Mouse (Mus musculus): ENCODE results near the gene Gm20388. TPM values are rescaled to one million over a fixed set of nuclear protein-coding genes. Genes with fewer than 3 reads are reported as not detected.

Gm20388 gene
- total and polyA plus RNA-seq, 2 experiments from 2014 or later = 17.3 TPM; not detected in 1

- Histone ChIP-seq H3K27ac (ENCODE audit: low read depth) (peak overlapping the region; percentile 63), H3K9me3 (replicated peaks; ENCODE audit: control insufficient read depth, low read length) (no peaks in the 10 kb centered on the region), H3K27me3 (ENCODE audit: control insufficient read depth, insufficient read depth, low read length) (no peaks in the 10 kb centered on the region), H3K4me1 (ENCODE audit: control insufficient read depth, insufficient read depth) (peaks cover 23% of the 10 kb centered on the region), H3K36me3 (replicated peaks; ENCODE audit: control insufficient read depth, insufficient read depth, low read length) (no peaks in the 10 kb centered on the region), H3K9ac (replicated peaks; ENCODE audit: low read depth, low read length) (peak overlapping the region; percentile 65; the same call in 1 of the 2 replicates), H3K4me3 (ENCODE audit: low read depth, low read length) (peak overlapping the region; percentile 64; the same call in 1 of the 2 replicates), H3K4me2 (ENCODE audit: low read depth, low read length) (peak overlapping the region; percentile 67)
- 58% methylated on average over 3 of the region's 3 CpGs for WGBS
- TF ChIP-seq CTCF (IDR thresholded peaks at IDR 0.05; ENCODE audit: low read depth) = no peak
- no peak for ATAC-seq (ENCODE audit: insufficient read depth, low read depth)
- DNase-seq (ENCODE audit: low spot score) = no peak
These were observed 2638.3 kb downstream of the Gm20388 start for GRCm38 (mm10) chr8:122548891-122549439.

GRCm38 (mm10) chr8:122550234-122550994 is 2639.8 kb downstream of the Gm20388 start:
- Histone ChIP-seq H3K4me2 (ENCODE audit: low read depth, low read length) (peak overlapping the region; percentile 67), H3K9ac (replicated peaks; ENCODE audit: low read depth, low read length) (peak overlapping the region; percentile 65), H3K4me3 (ENCODE audit: low read depth, low read length) (peak overlapping the region; percentile 64), H3K27ac (ENCODE audit: low read depth) (peak overlapping the region; percentile 71), H3K4me1 (ENCODE audit: control insufficient read depth, insufficient read depth) (peaks cover 23% of the 10 kb centered on the region), H3K36me3 (replicated peaks; ENCODE audit: control insufficient read depth, insufficient read depth, low read length) (no peaks in the 10 kb centered on the region), H3K9me3 (replicated peaks; ENCODE audit: control insufficient read depth, low read length) (no peaks in the 10 kb centered on the region), H3K27me3 (ENCODE audit: control insufficient read depth, insufficient read depth, low read length) (no peaks in the 10 kb centered on the region)
- no peak for TF ChIP-seq CTCF (IDR thresholded peaks at IDR 0.05; ENCODE audit: low read depth)
- TF ChIP-seq EP300 (IDR thresholded peaks at IDR 0.05; ENCODE audit: low read depth) = no peak
- WGBS = 5% methylated on average over 52 of the region's 52 CpGs
- DNase-seq (ENCODE audit: low spot score) = peak; percentile 39
- ATAC-seq (ENCODE audit: insufficient read depth, low read depth) = peak; percentile 61

GRCm38 (mm10) chr8:122550995-122551264 is 2640.3 kb downstream of the Gm20388 start:
- TF ChIP-seq EP300 (IDR thresholded peaks at IDR 0.05; ENCODE audit: low read depth) (no peak), CTCF (IDR thresholded peaks at IDR 0.05; ENCODE audit: low read depth) (no peak)
- no peaks in the 10 kb centered on the region for H3K9me3 ChIP-seq (replicated peaks; ENCODE audit: control insufficient read depth, low read length)
- peak overlapping the region; percentile 64 for H3K4me3 ChIP-seq (ENCODE audit: low read depth, low read length)
- ATAC-seq (ENCODE audit: insufficient read depth, low read depth) = peak; percentile 30
- H3K27ac ChIP-seq (ENCODE audit: low read depth) = peak overlapping the region; percentile 71
- no peak for DNase-seq (ENCODE audit: low spot score)
- H3K4me2 ChIP-seq (ENCODE audit: low read depth, low read length) = peak overlapping the region; percentile 67
- H3K27me3 ChIP-seq (ENCODE audit: control insufficient read depth, insufficient read depth, low read length) = no peaks in the 10 kb centered on the region
- WGBS = no CpG with 5 or more reads among the region's 43 CpGs
- peak overlapping the region; percentile 65 for H3K9ac ChIP-seq (replicated peaks; ENCODE audit: low read depth, low read length)
- H3K4me1 ChIP-seq (ENCODE audit: control insufficient read depth, insufficient read depth) = peaks cover 20% of the 10 kb centered on the region
- no peaks in the 10 kb centered on the region for H3K36me3 ChIP-seq (replicated peaks; ENCODE audit: control insufficient read depth, insufficient read depth, low read length)

- peak within 1 kb of the TSS; percentile 71 for H3K27ac ChIP-seq (ENCODE audit: low read depth)
- no peaks in the 10 kb centered on the region for H3K27me3 ChIP-seq (ENCODE audit: control insufficient read depth, insufficient read depth, low read length)
- no peaks in the 10 kb centered on the region for H3K9me3 ChIP-seq (replicated peaks; ENCODE audit: control insufficient read depth, low read length)
- TF ChIP-seq CTCF (IDR thresholded peaks at IDR 0.05; ENCODE audit: low read depth) (peak; percentile 100), EP300 (IDR thresholded peaks at IDR 0.05; ENCODE audit: low read depth) (0 out of 2 replicates have a peak, but pooled peaks have one; percentile 19)
- no peaks in the 10 kb centered on the region for H3K36me3 ChIP-seq (replicated peaks; ENCODE audit: control insufficient read depth, insufficient read depth, low read length)
- DNase-seq (ENCODE audit: low spot score) (peak; percentile 81), ATAC-seq (ENCODE audit: insufficient read depth, low read depth) (peak; percentile 78)
- H3K9ac ChIP-seq (replicated peaks; ENCODE audit: low read depth, low read length) = peak within 1 kb of the TSS; percentile 65
- peak within 1 kb of the TSS; percentile 64 for H3K4me3 ChIP-seq (ENCODE audit: low read depth, low read length)
- H3K4me1 ChIP-seq (ENCODE audit: control insufficient read depth, insufficient read depth) = peaks cover 15% of the 10 kb centered on the region
- 14% methylated on average over 36 of the region's 56 CpGs for WGBS
- peak within 1 kb of the TSS; percentile 67 for H3K4me2 ChIP-seq (ENCODE audit: low read depth, low read length)
These were observed 2640.8 kb downstream of the Gm20388 start, which contains the start of gene Piezo1 for GRCm38 (mm10) chr8:122551265-122552051. TSS of gene Piezo1 (minus strand) at chr8:122551329.

DNA sequence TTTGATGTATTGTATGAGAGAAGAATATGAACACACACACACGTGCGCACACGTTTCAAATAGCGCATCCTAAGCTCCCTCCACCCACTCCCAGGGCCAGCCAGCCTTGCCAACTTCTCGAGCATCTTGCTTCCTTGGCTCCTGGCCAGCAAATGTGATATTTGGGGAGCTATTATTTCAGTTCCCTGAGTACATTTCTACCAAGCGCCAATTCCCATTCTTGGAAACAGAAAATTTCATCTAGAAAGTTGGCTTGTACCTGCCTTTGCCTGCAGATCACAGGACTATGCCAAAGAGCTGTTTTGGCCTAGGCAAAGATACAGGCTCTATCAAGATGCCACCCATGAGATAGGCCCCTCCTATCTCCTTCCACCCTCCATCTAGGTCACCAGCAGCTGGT is 2644.1 kb downstream of the Gm20388 start:
- no peak for TF ChIP-seq CTCF (IDR thresholded peaks at IDR 0.05; ENCODE audit: low read depth)
- TF ChIP-seq EP300 (IDR thresholded peaks at IDR 0.05; ENCODE audit: low read depth) = no peak
- no peak overlapping the region for H3K27ac ChIP-seq (ENCODE audit: low read depth)
- DNase-seq (ENCODE audit: low spot score) = no peak
- no peak overlapping the region for H3K9ac ChIP-seq (replicated peaks; ENCODE audit: low read depth, low read length)
- H3K27me3 ChIP-seq (ENCODE audit: control insufficient read depth, insufficient read depth, low read length) = no peaks in the 10 kb centered on the region
- no peaks in the 10 kb centered on the region for H3K9me3 ChIP-seq (replicated peaks; ENCODE audit: control insufficient read depth, low read length)
- H3K4me1 ChIP-seq (ENCODE audit: control insufficient read depth, insufficient read depth) = no peaks in the 10 kb centered on the region
- no peaks in the 10 kb centered on the region for H3K36me3 ChIP-seq (replicated peaks; ENCODE audit: control insufficient read depth, insufficient read depth, low read length)
- no peak for ATAC-seq (ENCODE audit: insufficient read depth, low read depth)
- no peak overlapping the region for H3K4me3 ChIP-seq (ENCODE audit: low read depth, low read length)
- no peak overlapping the region for H3K4me2 ChIP-seq (ENCODE audit: low read depth, low read length)
- WGBS = 40% methylated on average over 6 of the region's 6 CpGs
